Mouse (Mus musculus) thymus, adult 2 months (tissue): Measurements from ENCODE around the gene Pacrg. TPM values are rescaled to one million over a fixed set of nuclear protein-coding genes. Genes with fewer than 3 reads are reported as not detected.

Experiments used
- DNase-seq: peaks from one replicate; pipeline ENCODE4 v3.0.0; 2021
- H3K27ac ChIP-seq: fragments of 200-500 bp; 2 replicates; pipeline ENCODE4 v1.5.1; 2012; ENCODE audit warnings: low read length, control low read depth; ENCODE audit not compliant: control insufficient read depth, insufficient read depth
- H3K27me3 ChIP-seq: fragments of 200-500 bp; 2 replicates; pipeline ENCODE4 v1.6.1; 2012; ENCODE audit warnings: mild to moderate bottlenecking, low read length, moderate library complexity, mixed read lengths; ENCODE audit not compliant: control insufficient read depth, insufficient read depth
- H3K36me3 ChIP-seq: fragments of 200-500 bp; 2 replicates; pipeline ENCODE4 v1.6.1; 2012; ENCODE audit warnings: mild to moderate bottlenecking, low read length, moderate library complexity; ENCODE audit not compliant: control insufficient read depth, insufficient read depth
- H3K4me1 ChIP-seq: fragments of 200-500 bp; replicated peaks from 2 replicates; pipeline ENCODE4 v1.6.1; 2012; ENCODE audit warnings: low read length; ENCODE audit not compliant: control insufficient read depth, insufficient read depth
- H3K4me3 ChIP-seq: fragments of 200-500 bp; 2 replicates; pipeline ENCODE4 v1.5.1; 2012; ENCODE audit warnings: mild to moderate bottlenecking, low read length, control low read depth, moderate library complexity; ENCODE audit not compliant: control insufficient read depth, insufficient read depth
- CTCF ChIP-seq: fragments of 200-500 bp; IDR thresholded peaks from 2 replicates; pipeline ENCODE4 v1.5.1; 2012; ENCODE audit warnings: mild to moderate bottlenecking, control low read depth, low read length, moderate library complexity, borderline replicate concordance; ENCODE audit not compliant: control insufficient read depth, poor library complexity, insufficient read depth; ENCODE audit errors: extremely low read depth
- POLR2A ChIP-seq: fragments of 200-500 bp; IDR thresholded peaks from 2 replicates; pipeline ENCODE4 v1.6.1; 2012; ENCODE audit warnings: mild to moderate bottlenecking, low read length, control low read depth, moderate library complexity; ENCODE audit not compliant: control insufficient read depth, poor library complexity, insufficient read depth; ENCODE audit errors: extremely low read depth
- WGBS: fragments of 180-500 bp; shearing (Covaris S2); methylation state at CpG from one replicate; pipeline ENCODE4 v1.1.7; 2018; 5-methylcytosine and 5-hydroxymethylcytosine counted together
- polyA plus RNA-seq: library from polyadenylated mRNA; depleted of rRNA; stranded (reverse); fragments of >200 nt; gene quantifications from 2 replicates; pipeline ENCODE4 v1.2.3, GENCODE M21; 2012

The Pacrg gene
- polyA plus RNA-seq, 1 experiment = 0.34 TPM

DNA sequence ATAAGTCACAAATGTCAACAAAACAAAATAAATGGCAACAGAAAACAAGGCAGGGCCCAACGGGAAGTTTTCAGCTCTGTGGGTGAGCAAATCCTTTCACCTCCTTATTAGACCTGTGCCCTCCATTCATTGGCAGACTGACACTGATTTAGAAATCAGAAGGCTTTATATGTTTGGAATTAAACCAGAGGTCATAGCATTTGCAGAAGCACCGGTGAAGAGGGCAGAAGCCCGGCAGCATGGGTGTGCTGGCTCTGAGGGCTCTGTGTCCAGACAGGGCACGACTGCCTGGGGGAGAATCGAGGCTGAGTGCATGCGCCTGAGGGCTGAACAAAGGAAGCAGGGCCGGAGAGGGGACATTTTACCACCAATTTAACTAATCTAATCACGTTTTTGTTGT is 344.5 kb downstream of the Pacrg start:
- Histone ChIP-seq H3K4me3 (no peak overlapping the region), H3K27me3 (no peaks in the 10 kb centered on the region), H3K36me3 (no peaks in the 10 kb centered on the region), H3K4me1 (no peaks in the 10 kb centered on the region), H3K27ac (no peak overlapping the region)
- WGBS = 84% methylated on average over 8 of the region's 8 CpGs
- TF ChIP-seq POLR2A (no peak), CTCF (no peak)
- DNase-seq = no peak

DNA sequence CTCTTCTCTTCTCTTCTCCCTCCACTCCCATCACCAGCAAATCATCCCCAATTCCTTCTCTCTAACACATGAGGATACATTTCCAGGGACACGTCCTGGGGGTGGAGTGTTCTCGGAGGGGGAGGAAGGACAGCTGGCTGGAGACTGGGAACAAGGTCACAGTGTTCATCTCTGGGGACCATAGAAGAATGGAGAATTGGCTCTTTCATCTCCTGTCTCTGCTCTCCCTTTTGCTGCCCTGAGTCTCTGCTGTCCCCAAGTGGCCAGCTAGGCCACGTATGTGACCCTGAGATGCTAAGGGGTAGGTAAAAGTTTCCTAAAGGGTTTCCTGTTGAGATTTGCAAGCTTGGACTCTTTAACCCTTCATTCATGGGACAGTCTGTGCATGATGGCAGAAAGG is 347.0 kb downstream of the Pacrg start:
- DNase-seq = no peak
- H3K4me1 ChIP-seq = no peaks in the 10 kb centered on the region
- 76% methylated on average over 3 of the region's 3 CpGs for WGBS
- no peak for TF ChIP-seq CTCF
- TF ChIP-seq POLR2A = no peak
- H3K27ac ChIP-seq = no peak overlapping the region
- H3K36me3 ChIP-seq = no peaks in the 10 kb centered on the region
- H3K4me3 ChIP-seq = no peak overlapping the region
- no peaks in the 10 kb centered on the region for H3K27me3 ChIP-seq

DNA sequence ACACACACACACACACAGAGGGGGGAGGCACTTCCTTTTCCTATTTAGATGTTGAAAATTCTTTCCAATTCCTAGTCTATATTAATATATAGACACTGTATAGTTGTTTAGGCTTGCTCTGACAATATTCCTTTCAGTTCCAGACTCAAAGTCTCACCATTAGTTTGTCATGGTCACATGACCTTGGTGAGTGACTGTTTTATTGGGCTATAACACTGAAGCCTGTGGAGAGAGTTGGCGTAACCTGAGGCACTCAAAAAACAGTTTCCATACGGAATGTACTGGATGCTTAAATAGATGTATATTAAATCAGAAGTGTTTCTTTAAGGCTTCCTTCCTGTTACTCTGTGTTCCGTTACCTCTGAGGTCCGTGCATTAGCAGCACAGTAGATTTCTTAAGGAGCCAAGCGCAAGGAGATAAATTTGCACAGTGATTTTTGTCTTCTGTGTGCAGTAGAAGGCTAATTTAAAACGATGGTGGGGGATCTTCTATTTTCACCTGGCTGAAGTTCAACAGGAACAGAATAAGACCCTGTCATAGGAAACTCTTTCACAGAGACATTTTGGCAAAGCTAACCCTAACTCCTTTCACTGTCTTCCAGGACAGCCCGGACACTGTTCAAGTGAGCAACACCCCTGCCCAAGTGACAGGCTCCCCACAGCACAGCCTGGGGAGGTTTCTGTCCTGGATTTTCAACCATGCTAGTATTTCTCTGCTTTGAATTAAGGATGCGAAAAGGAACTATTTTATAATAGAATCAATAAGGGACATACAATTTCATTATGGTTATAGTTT is 349.5 kb downstream of the Pacrg start:
- 72% methylated on average over 8 of the region's 8 CpGs for WGBS
- H3K27me3 ChIP-seq = no peaks in the 10 kb centered on the region
- DNase-seq = no peak
- H3K4me3 ChIP-seq = no peak overlapping the region
- no peaks in the 10 kb centered on the region for H3K4me1 ChIP-seq
- no peak overlapping the region for H3K27ac ChIP-seq
- no peak for TF ChIP-seq POLR2A
- no peak for TF ChIP-seq CTCF
- H3K36me3 ChIP-seq = no peaks in the 10 kb centered on the region

DNA sequence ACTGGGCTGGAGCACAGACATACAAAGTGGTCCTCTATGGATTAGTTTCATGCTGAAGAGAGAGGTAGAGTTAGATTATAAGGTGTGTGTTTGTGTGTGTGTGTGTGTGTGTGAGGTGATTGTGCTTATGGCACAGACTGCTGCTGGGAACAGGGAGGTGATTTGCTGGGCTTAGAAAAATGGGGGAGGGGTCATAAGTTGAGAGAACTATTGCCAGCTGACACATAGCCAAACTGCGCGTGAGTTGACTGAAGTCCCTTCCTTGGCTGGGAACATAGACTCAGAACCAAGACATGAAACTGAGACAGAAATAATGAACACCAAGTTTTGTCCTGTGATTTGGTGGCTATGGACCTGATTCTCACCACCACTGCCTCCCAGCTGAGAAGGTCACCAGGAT is 351.2 kb downstream of the Pacrg start:
- Histone ChIP-seq H3K36me3 (no peaks in the 10 kb centered on the region), H3K4me1 (no peaks in the 10 kb centered on the region), H3K4me3 (no peak overlapping the region), H3K27me3 (no peaks in the 10 kb centered on the region), H3K27ac (no peak overlapping the region)
- no peak for DNase-seq
- WGBS = 92% methylated on average over 2 of the region's 2 CpGs
- TF ChIP-seq CTCF (no peak), POLR2A (no peak)

DNA sequence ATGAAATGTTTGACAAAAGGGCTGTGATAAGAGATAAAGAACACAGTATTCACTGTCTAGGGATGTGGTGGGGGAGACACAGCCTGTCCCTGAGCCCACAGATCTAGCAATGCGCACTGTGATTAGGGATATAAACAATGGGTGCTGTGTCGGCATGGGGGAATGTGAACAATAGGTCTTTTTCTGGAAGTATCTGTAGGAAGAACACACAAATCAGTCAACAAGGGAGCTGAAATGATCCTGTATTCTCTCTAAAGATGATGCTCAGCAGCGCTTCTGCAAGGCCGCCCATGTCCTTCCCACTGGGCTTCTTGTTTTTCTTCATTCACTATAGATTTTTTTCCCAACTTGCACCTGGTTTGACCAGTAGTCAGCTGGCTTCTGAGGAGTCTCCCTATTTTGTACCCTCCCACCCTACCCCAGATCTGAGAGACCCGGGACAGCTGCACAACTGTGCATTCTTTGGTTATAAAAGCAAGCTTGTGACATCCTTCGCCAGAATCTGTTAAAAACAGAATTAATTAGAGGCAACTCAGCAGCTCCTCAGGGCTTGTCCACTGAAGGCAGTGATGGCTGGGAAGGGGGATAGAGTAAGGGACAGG is 356.1 kb downstream of the Pacrg start:
- Histone ChIP-seq H3K27ac (no peak overlapping the region), H3K4me1 (no peaks in the 10 kb centered on the region), H3K4me3 (no peak overlapping the region), H3K36me3 (no peaks in the 10 kb centered on the region), H3K27me3 (no peaks in the 10 kb centered on the region)
- TF ChIP-seq POLR2A (no peak), CTCF (no peak)
- DNase-seq = no peak
- 94% methylated on average over 6 of the region's 6 CpGs for WGBS

DNA sequence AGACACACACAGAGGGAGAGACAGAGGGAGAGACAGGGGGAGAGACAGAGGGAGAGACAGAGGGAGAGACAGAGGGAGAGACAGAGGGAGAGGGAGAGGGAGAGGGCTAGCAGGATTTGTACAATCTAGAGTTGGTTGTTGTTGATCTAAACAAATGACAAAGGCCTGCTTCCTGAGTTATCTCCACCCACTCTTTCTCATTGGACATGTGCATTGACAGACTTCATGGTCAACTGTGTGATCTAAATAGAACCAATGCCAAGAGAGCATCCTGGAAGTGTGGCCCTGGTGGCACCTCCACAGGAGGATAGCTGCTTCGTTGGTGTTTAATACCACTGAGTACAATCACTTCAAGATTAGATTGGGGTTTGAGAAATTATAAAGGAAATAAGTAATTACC is 359.0 kb downstream of the Pacrg start:
- TF ChIP-seq POLR2A (no peak), CTCF (no peak)
- Histone ChIP-seq H3K36me3 (no peaks in the 10 kb centered on the region), H3K27ac (no peak overlapping the region), H3K27me3 (no peaks in the 10 kb centered on the region), H3K4me3 (no peak overlapping the region), H3K4me1 (no peaks in the 10 kb centered on the region)
- no peak for DNase-seq
- WGBS = 95% methylated on average over 1 of the region's 1 CpGs
